Mouse (Mus musculus) skeletal muscle tissue, adult 2 months (tissue): ENCODE data around the gene Gm49378.

Experiments used
- DNase-seq: peaks from one replicate; pipeline ENCODE4 v3.0.0-alpha.2; 2012; ENCODE audit warnings: low read depth, low spot score

The Gm49378 gene

DNA sequence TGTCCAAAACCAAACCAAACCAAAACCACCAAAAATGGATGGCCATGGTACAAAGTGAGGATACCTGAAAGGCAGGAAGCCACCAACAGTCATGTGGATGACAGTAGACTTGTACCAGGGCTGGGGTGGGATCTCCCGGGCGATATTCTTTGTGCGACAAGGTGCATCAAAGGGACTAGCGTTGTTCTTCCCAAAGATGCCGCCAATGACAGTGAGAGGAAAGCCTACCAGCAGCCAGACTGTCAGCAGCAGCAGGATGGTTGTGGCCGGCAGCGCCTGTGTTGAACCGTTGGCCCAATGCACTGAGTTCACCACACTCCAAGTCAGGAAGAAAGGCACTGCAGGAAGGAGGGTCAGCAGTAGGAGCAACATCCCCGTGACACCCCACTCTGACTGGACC is at the start of gene Gm49378:
Gene Gm49378 (minus strand): TSS at position 101 of the 400 bp plus-strand sequence.
- DNase-seq, result no peak

DNA sequence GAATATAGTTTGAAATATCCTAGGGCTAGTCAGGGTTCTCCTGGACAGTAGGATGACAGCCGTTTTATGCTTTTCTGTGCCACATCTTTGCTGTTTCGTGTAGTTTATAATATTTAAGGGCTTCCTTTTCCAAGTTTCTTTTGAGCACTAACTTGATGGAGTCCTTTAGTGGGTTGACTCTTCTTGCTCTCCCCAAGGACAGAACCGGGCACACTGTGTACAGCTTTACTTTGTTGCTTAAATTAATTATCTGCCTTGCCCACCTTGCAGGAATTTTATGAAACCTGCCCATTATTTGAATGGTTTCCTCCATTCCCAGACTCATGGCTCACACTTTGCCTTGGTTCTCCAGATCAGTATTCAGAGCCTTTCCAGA is 44.4 kb upstream of the Gm49378 start:
- no peak for DNase-seq

DNA sequence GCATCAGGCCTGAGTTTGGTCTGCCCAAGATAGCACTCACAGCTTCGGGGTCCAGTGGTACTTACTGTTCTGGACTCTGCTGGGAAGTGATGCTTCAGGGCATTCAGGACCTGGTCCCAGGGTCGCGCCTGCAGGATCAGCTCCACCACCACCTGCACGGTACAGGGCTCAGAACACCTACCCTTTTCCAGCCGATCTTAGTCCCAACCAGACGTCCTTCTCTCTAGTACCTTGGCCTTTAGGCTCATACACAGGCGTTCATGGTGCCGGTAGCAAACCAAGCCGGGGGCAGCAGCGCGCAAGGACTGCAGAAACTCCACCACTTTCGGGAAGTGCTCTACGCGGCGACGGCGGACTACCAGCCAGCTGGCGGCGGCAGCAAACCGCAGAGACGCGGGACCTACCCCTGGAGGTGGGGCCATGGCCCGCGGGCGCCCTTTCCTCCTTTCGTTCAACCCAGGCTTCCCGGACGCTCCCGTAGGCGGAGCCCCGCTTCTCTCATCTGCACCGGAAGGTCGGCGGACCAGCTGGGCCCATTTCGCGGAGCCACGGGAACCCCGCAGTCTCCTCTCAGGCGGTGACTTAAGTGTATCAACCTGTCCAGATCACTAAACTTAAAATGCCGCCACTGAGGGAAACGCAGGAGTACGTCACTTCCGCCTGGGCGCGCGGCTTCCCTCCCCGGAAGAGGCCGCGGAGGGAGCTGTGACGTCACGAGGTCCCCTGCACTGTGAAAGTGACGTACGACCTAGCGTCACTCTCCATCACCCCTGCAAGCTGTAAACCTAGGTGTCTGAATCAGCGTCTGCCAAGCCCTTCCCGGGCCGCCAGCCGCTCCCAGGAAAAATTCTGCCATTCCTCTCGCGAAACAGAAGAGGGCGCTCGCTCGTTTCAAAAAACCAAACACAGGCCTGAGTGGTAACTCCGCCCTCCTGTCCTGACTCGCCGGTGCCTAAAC is 43.7 kb upstream of the Gm49378 start, which contains the start of gene Tinf2:
Gene Tinf2 (minus strand): TSS at position 661 of the 958 bp plus-strand sequence.
- peak; percentile 94 for DNase-seq

DNA sequence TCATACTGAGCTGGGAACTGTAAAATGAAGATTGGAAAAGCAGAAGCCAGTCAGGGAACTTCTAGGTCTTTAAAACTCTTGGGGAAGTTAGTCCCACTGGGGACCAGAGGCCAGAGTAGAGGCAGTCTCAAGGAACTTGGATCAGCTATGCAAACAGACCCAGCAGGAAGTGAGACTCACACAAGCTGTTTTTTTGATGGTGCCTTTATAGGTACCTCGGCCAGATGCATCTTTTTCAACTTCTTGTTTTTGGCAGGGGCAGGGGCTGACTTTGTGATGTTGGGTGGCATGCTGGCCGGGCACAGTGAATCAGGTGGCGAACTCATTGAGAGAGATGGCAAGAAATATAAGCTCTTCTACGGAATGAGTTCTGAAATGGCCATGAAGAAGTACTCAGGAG is 39.9 kb upstream of the Gm49378 start:
- DNase-seq, result no peak

DNA sequence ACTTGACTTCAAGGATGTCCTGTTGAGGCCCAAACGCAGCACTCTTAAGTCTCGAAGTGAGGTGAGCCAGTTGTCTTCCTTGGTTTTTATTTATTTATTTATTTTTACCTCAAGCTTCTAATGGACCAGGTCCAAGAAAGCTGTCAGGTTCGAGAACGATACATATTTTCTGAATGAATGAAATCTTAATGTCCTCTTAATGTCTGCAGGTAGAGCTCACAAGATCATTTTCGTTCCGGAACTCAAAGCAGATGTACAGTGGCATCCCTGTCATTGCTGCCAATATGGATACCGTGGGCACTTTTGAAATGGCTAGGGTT is 35.0 kb upstream of the Gm49378 start:
- DNase-seq, result no peak

DNA sequence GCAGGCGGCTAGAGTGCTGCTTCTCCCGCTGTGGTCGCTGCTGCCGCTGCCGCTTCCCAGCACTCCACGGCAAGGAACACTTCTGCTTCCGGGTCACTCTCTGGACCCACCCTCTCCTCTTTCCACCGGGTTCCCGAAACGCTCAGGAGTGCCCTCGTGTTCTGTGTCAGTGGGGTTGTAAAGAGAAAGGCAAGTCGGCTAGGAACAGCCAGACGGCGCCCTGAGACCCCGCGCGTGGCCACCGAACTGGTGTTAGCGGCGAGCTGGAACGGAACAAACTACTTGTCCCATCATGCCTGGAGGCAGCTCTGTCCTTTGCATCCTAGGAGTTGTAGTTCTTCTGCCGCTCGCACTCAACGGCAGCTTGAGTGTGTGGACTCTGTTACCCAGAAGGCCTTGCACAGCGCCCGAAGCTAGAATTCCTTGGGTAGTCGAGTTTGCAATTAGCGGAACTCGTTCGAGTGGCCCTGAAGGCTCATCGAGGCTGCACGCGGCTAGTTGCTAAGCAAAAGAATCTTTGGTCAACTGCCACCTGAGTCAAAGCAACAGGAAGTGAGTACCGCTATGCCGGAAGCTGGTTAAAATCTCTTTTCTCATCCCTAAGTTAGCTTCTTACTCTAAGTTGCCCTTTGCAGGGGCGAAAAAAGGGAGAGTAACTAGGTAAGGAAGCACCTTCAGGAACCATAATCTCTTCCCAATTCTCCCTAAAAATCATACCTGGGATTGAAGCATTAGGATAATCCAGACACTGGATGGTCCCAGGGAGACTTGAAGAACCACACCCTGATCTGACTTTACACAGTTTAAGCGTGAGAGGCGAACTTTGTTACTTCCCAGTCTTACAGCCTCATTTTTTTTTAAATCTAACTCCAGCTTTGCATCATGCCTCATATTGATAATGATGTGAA is 34.4 kb upstream of the Gm49378 start, which contains the start of the genes Gmpr2 and Nedd8:
Gene Gmpr2 (plus strand): TSS at position 109 of the 908 bp plus-strand sequence.
Gene Nedd8 (minus strand): TSS at position 292 of the 908 bp plus-strand sequence.
- peak; percentile 91 for DNase-seq

GRCm38 (mm10) chr14:55671486-55671832 is 33.8 kb upstream of the Gm49378 start:
- DNase-seq, result no peak

- no peak for DNase-seq
Measured at GRCm38 (mm10) chr14:55660636-55661035, 22.9 kb upstream of the Gm49378 start.

- peak; percentile 59 for DNase-seq
Measured at GRCm38 (mm10) chr14:55659960-55660573, 22.4 kb upstream of the Gm49378 start, which contains the start of gene Mdp1. TSS of gene Mdp1 (minus strand) at chr14:55660508.

DNA sequence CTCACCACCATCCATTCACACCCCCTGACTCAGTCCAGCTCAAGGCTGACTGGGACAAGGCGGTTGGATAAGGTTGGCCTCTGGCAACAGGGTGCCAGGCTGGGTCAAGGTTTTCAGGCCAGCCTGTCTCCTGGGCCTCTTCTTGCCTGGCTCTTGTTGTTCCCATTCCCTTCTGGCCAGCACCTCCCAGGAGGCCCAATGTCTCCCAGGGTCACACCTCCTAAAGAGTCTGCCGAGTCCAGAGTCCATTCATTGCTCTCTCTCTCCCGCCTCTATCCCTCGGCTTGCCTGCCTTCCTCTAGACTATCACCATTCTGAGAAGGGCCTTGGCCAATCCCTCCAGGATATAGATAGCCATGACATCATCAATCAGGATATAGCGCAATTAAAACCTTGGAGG is 20.3 kb upstream of the Gm49378 start:
- no peak for DNase-seq

DNA sequence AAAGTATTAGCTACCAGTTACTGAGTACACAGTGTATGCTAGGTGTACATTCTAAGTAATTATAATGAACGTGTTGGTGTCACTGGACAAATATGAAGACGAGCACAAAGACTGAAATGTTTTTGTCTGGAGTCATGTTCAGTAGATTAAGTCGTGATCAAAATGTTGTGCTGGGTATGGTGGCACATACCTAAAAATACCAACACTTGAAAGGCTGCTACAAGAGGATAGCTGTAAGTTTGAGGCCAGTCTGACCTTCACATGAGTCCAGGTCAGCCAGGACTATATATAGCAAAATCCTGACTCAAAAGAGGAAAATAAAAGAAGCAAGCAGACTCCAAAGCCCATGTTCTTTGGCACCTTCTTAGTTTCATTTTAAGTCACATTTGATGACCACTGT is 19.2 kb upstream of the Gm49378 start:
- no peak for DNase-seq

- DNase-seq, result no peak
Measured at GRCm38 (mm10) chr14:55651528-55651927, 13.8 kb upstream of the Gm49378 start.

- DNase-seq, result no peak
Measured at GRCm38 (mm10) chr14:55649884-55650283, 12.2 kb upstream of the Gm49378 start, which contains the start of gene Tssk4. TSS of gene Tssk4 (plus strand) at chr14:55650184.

GRCm38 (mm10) chr14:55644261-55644888 is 6.7 kb upstream of the Gm49378 start:
- no peak for DNase-seq

DNA sequence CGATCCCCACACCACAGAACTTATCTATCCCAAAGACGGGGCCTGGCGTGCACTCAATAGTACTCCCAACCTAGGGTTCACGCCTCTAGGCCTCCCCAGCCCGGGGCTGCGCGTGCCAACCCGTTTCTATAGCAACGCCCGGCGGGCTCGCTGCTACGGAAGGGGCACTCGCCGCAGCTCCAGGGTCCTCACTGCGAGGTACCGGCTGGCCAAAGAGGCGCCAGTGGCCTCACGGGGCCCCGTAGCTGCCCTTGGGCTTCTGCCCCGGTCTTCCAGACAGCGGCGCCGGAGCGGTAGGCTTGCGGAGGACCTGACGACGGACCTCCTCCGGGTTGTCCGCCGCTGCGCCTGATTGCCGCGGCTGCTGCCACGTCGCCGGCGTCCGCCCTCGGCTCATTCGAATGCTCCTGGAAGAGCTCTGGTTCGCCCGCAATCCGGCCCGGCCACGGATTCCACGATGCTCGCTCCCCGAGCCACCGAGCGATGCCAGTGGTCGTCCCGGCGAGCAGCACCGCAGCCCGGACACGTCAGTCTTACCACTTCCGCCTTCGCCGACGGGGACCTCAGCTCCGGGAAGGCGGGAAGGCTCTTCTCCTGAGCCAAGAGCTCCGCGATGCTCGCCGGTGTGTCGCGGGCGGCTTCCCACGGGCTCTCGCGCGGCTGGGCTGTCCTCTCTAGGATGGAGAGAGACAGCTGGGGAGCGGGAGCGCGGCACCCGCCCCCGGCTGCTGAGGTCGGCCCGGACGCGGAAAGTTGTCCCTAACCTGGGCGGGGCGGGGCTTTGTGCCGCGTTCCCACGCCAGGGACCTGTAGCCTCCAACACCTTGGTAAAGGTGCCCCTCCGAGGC is 5.6 kb upstream of the Gm49378 start, which contains the start of gene Tm9sf1:
Gene Tm9sf1 (minus strand): TSS at position 747 of the 848 bp plus-strand sequence.
- DNase-seq, result peak; percentile 70

- no peak for DNase-seq
Measured at GRCm38 (mm10) chr14:55642679-55643059, 5.0 kb upstream of the Gm49378 start.

GRCm38 (mm10) chr14:55641291-55641690 is 3.6 kb upstream of the Gm49378 start:
- DNase-seq, result no peak

DNA sequence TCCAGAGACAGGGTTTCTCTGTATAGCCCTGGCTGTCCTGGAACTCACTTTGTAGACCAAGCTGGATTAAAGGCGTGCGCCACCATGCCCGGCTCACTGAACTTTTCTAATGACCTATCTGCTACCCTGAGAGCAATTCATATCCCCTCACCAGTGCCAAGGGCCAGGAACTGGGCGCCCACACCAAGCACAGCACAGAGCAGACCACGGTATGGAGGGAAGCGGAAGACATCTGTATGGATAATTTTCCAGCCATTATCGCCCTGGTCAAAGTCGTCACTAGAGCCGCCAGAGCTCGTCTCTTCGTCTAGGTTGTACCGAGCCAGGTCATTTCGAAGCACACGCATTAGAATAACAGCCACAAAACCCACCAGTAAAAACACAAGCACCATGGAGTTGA is 3.1 kb upstream of the Gm49378 start:
- no peak for DNase-seq

DNA sequence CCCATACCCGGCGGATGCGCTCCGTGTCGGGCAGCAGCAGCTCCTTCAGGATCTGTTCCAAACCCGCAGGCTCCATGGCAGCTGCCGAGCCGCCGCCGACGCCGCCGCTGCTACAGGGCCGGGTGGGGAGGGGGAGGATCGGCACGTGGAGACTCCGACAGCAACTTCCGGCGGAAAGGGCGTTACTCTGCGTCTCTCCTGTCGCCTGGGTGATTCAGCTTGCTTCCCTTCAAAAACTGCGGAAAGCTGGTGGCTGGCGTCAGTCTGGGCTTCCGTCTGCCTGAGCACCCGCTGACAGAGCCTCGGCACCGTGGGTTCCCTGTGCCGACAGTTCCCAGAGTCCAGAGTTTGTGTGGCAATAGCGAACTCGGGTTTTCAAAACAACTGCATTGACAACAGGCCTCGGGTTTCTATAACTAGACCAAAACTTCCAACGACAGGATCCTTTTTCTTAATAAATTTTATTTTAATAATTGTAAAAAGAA is 2.1 kb downstream of the Gm49378 start, which contains the start of gene Ipo4:
Gene Ipo4 (minus strand): TSS at position 435 of the 485 bp plus-strand sequence.
- DNase-seq, result peak; percentile 78
